Mouse (Mus musculus) limb, embryonic 15.5 days (tissue): ENCODE measurements around the gene Hk3. TPM values are rescaled to one million over a fixed set of nuclear protein-coding genes. Genes with fewer than 3 reads are reported as not detected.

Experiments
- ATAC-seq: fragments of 200-750 bp; cut with Nextera tagmentation; 2 replicates; pipeline ENCODE4 v1.8.0; 2017; ENCODE audit warnings: low read depth, moderate TSS enrichment; ENCODE audit not compliant: insufficient number of reproducible peaks, low FRiP score, low TSS enrichment
- H3K27ac ChIP-seq: fragments of 300-500 bp; sonication (generic); 2 replicates; pipeline ENCODE4 v1.5.1; 2015; ENCODE audit warnings: moderate library complexity, mild to moderate bottlenecking, inconsistent platforms
- H3K27me3 ChIP-seq: fragments of 300-500 bp; sonication (generic); 2 replicates; pipeline ENCODE4 v1.6.1; 2015; ENCODE audit warnings: inconsistent platforms
- H3K36me3 ChIP-seq: fragments of 300-500 bp; sonication (generic); 2 replicates; pipeline ENCODE4 v1.6.1; 2015; ENCODE audit warnings: inconsistent platforms
- H3K4me1 ChIP-seq: fragments of 300-500 bp; sonication (generic); 2 replicates; pipeline ENCODE4 v1.6.1; 2015; ENCODE audit warnings: inconsistent platforms
- H3K4me2 ChIP-seq: fragments of 300-500 bp; sonication (generic); 2 replicates; pipeline ENCODE4 v1.6.1; 2015; ENCODE audit warnings: mild to moderate bottlenecking, inconsistent platforms
- H3K4me3 ChIP-seq: fragments of 300-500 bp; sonication (generic); 2 replicates; pipeline ENCODE4 v1.5.1; 2015; ENCODE audit warnings: mild to moderate bottlenecking, inconsistent platforms
- H3K9ac ChIP-seq: fragments of 300-500 bp; sonication (generic); 2 replicates; pipeline ENCODE4 v1.6.1; 2015; ENCODE audit warnings: inconsistent platforms
- H3K9me3 ChIP-seq: fragments of 300-500 bp; sonication (generic); 2 replicates; pipeline ENCODE4 v1.6.1; 2016; ENCODE audit warnings: inconsistent platforms
- WGBS: fragments of 180-500 bp; shearing (Covaris S2); methylation state at CpG from one replicate; pipeline ENCODE4 v1.1.7; 2015; 5-methylcytosine and 5-hydroxymethylcytosine counted together
- polyA plus RNA-seq: library from polyadenylated mRNA; unstranded; fragments of >200 nt; fragmentation: Nextera tagmentation; extraction: Ambion mirVana; gene quantifications from 2 replicates; pipeline ENCODE4 v1.2.1, GENCODE M21; 2015

Hk3 gene
- polyA plus RNA-seq, 1 experiment from 2014 or later: 1.5 TPM

DNA sequence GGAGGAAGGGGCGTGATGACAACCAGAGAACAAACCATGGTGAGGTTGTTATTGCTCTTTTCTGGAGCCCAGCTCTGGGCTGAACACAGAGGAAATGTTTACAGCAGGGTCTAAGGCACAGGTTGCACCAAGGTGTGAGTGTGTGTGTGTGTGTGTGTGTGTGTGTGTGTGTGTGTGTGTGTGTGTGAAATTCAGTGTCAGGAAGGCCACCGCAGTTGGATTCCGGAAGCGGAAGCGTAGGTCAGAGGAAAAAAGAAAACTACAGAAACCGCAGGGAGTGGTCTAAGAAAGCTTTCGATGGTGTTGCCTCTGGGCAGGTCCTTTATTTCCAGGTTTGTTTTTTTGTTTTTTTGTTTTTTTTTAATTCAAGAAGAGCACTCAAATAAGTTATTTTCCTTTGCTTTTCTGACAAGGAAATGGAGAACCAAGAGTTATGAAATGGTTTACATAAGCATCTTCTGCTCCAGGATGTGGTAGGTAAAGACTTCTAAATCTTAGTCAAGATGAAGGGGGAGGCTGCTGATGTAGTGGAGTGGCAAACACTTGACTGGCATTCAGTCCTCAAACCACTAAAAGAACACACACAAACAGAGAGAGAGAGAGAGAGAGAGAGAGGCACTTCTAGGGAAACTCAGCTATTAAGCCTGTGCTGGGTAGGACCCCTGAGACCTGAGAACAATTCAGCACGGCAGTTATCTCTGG lies 3.1 kb downstream of the Hk3 start:
- no peak overlapping the region for H3K9ac ChIP-seq
- WGBS: 80% methylated on average over 7 of the region's 8 CpGs
- no peaks in the 10 kb centered on the region for H3K36me3 ChIP-seq
- H3K4me3 ChIP-seq: no peak overlapping the region
- no peak for ATAC-seq
- no peak overlapping the region for H3K27ac ChIP-seq
- no peak overlapping the region for H3K4me2 ChIP-seq
- no peaks in the 10 kb centered on the region for H3K4me1 ChIP-seq
- H3K27me3 ChIP-seq: no peaks in the 10 kb centered on the region
- H3K9me3 ChIP-seq: no peaks in the 10 kb centered on the region

DNA sequence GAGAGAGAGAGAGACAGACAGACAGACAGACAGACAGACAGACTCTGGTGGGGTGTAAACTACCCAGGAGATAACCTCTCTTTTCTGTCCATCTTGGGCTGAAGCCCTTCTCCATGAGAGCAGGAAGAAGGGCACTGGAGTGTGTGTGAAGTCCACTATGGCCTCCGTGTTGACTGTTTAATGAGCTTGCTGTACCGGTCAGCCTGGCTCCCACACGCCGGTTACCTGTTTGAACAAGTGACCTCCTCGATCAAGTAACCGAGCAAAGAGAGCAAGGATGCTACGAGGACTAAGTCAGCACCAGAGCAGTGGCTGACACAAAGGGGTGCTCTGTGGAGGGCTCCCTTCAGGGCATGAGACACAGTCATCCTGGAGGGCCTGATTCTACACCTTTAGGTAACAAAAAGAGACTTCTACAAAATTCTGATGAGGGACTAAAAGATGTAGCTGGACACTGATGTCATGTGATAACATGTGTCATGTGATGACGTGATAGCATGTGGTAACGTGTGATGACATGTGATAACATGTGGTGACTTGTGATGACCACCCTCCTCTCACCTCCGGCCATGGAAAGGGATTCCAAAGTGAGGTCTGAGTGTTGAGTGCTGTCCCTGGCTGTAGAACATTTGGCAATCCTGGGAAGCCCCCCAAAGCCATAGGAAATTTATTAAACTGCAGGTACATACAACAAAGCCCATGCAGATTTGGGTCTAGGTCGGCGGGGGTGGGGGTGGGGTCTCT lies 3.9 kb downstream of the Hk3 start:
- Histone ChIP-seq H3K27ac (no peak overlapping the region), H3K4me3 (no peak overlapping the region), H3K9me3 (no peaks in the 10 kb centered on the region), H3K4me1 (no peaks in the 10 kb centered on the region), H3K27me3 (no peaks in the 10 kb centered on the region), H3K4me2 (no peak overlapping the region), H3K36me3 (no peaks in the 10 kb centered on the region), H3K9ac (no peak overlapping the region)
- no peak for ATAC-seq
- WGBS: 76% methylated on average over 12 of the region's 12 CpGs

- Histone ChIP-seq H3K4me1 (0 out of 2 replicates have a peak, but pooled peaks cover 3% of the 10 kb centered on the region), H3K4me3 (no peak overlapping the region), H3K36me3 (no peaks in the 10 kb centered on the region), H3K27ac (no peak overlapping the region), H3K9ac (no peak overlapping the region), H3K4me2 (no peak overlapping the region), H3K9me3 (no peaks in the 10 kb centered on the region), H3K27me3 (no peaks in the 10 kb centered on the region)
- 70% methylated on average over 9 of the region's 9 CpGs for WGBS
- ATAC-seq: no peak
Measured at GRCm38 (mm10) chr13:55014451-55014850, 6.7 kb downstream of the Hk3 start.

DNA sequence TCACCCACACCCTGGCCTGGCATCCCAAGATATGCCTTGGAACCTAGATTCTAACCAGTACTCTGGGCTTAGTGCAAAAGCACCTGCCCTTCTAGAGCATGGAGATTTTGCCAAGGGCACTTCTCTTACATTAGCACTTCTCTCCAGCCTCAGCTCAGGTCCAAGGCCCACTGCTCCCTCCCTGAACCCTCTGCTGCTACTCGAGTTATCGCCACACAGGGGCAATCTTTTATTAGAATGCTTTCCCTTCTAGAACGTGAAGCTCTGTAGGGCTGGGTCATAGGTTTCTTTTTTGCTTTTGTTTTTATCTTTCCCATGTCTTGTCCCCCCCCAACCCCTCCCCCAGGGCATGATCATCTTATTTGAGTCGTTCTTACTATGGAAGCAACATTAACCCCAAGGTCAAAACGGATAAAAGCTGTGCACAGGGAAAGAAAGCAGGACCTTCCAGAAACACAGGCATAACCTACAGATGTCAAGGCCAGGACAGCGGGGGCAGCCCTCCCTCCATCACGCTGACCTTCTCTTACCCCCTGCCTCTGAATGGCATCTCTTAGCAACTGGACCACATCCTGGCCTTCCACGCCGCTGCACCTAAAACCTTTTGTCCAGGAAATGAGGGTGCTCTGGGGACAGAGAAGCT lies 7.4 kb downstream of the Hk3 start:
- no peak overlapping the region for H3K4me3 ChIP-seq
- WGBS: 32% methylated on average over 9 of the region's 9 CpGs
- no peak overlapping the region for H3K9ac ChIP-seq
- no peak overlapping the region for H3K27ac ChIP-seq
- H3K36me3 ChIP-seq: no peaks in the 10 kb centered on the region
- H3K9me3 ChIP-seq: no peaks in the 10 kb centered on the region
- no peak overlapping the region for H3K4me2 ChIP-seq
- H3K4me1 ChIP-seq: 0 out of 2 replicates have a peak, but pooled peaks cover 3% of the 10 kb centered on the region
- ATAC-seq: no peak
- no peaks in the 10 kb centered on the region for H3K27me3 ChIP-seq

DNA sequence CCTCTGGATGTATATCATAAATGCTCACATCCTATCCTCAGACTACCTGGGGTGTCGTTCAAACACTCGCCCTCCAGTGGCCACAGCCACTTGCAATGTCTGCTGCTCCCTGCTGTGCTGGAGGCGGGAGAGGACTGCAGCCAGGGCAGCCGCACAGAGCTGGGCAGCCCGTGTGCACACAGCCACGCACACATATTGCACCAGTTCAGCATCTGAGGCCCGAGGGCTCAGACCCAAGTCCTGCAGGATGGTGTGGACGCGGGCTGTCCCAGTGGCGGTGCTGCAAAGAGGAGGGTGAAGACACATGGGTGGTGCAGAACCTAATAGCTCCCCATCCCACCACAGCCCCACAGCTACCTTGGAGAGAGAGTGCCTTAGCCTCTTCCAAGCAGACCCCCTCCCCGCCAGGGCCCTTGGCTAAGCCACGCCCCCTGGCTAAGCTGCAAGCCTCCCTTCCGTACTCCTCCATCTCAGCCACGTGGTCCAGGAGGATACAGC lies 9.2 kb downstream of the Hk3 start:
- H3K27me3 ChIP-seq: no peaks in the 10 kb centered on the region
- H3K27ac ChIP-seq: no peak overlapping the region
- no peaks in the 10 kb centered on the region for H3K36me3 ChIP-seq
- ATAC-seq: no peak
- no peak overlapping the region for H3K4me3 ChIP-seq
- WGBS: 6% methylated on average over 14 of the region's 14 CpGs
- H3K4me1 ChIP-seq: 0 out of 2 replicates have a peak, but pooled peaks cover 3% of the 10 kb centered on the region
- no peak overlapping the region for H3K9ac ChIP-seq
- no peak overlapping the region for H3K4me2 ChIP-seq
- no peaks in the 10 kb centered on the region for H3K9me3 ChIP-seq

DNA sequence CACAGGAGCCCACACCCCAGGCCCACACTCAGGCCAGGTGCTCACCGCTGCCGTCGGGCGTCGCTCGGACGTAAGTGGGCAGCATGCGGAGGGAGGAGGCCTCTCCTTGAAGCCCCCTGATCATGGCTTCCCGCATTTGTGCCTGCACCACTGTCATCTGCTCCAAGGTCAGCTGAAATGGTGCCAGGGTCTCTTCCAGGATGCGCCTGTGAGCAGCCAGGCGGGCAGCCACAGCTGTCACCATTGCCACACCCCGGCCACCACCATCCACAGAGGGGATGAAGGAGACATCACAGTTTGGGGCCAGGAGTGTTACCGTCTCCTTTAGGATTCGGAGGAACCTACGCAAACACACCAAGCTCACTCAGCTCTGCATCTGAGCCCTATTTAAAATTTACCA lies 10.1 kb downstream of the Hk3 start:
- no peak overlapping the region for H3K9ac ChIP-seq
- 89% methylated on average over 15 of the region's 15 CpGs for WGBS
- H3K27ac ChIP-seq: no peak overlapping the region
- no peaks in the 10 kb centered on the region for H3K36me3 ChIP-seq
- no peak overlapping the region for H3K4me3 ChIP-seq
- ATAC-seq: no peak
- H3K4me2 ChIP-seq: no peak overlapping the region
- no peaks in the 10 kb centered on the region for H3K27me3 ChIP-seq
- H3K9me3 ChIP-seq: no peaks in the 10 kb centered on the region
- H3K4me1 ChIP-seq: 0 out of 2 replicates have a peak, but pooled peaks cover 3% of the 10 kb centered on the region

- no peak overlapping the region for H3K4me3 ChIP-seq
- no peak overlapping the region for H3K9ac ChIP-seq
- 0 out of 2 replicates have a peak, but pooled peaks cover 3% of the 10 kb centered on the region for H3K4me1 ChIP-seq
- no peaks in the 10 kb centered on the region for H3K27me3 ChIP-seq
- no peak overlapping the region for H3K4me2 ChIP-seq
- WGBS: 76% methylated on average over 6 of the region's 6 CpGs
- no peak overlapping the region for H3K27ac ChIP-seq
- H3K36me3 ChIP-seq: no peaks in the 10 kb centered on the region
- H3K9me3 ChIP-seq: no peaks in the 10 kb centered on the region
- no peak for ATAC-seq
Measured at GRCm38 (mm10) chr13:55008589-55008988, 12.6 kb downstream of the Hk3 start.

- no peaks in the 10 kb centered on the region for H3K36me3 ChIP-seq
- 71% methylated on average over 7 of the region's 7 CpGs for WGBS
- no peak overlapping the region for H3K27ac ChIP-seq
- no peaks in the 10 kb centered on the region for H3K9me3 ChIP-seq
- ATAC-seq: no peak
- H3K4me1 ChIP-seq: no peaks in the 10 kb centered on the region
- no peaks in the 10 kb centered on the region; the same call in 1 of the 2 replicates for H3K27me3 ChIP-seq
- no peak overlapping the region for H3K4me3 ChIP-seq
- no peak overlapping the region for H3K4me2 ChIP-seq
- no peak overlapping the region for H3K9ac ChIP-seq
Measured at GRCm38 (mm10) chr13:55006415-55006742, 14.8 kb downstream of the Hk3 start.

DNA sequence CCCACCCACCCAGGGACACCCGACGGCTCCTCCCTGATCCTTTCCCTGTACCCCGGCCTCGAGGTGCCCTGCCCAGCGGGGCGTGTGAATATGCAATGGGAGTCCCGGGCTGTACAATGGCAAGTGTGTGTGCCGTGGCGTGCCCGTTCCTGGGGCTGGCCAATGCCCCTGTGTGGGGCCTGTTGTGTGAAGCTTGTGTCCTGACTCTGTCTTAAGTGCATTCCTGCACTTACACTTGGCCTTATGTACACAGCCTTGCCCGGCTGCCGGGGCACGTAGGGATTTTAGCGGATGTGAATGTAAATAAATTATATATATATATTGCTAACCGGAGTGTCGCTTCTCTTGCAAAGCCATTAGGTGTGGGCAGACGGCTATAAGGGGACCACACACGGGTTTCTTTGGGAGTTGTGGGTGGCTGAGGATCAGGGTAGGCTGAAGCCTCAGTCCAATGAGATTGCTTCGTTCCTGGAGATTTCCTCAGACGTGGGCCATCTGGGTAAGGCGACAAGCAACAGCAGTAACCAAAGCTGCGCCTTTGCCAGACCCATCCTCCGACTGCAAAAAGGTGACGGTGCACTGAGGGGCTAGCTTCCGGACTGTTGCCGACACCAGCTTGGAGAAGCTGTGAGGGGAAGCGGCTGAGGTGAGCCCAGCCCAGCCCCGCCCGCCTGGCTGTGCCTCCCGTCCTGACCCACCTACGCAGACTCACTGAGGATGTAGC lies 15.3 kb downstream of the Hk3 start:
- no peaks in the 10 kb centered on the region; the same call in 1 of the 2 replicates for H3K27me3 ChIP-seq
- ATAC-seq: no peak
- H3K9ac ChIP-seq: no peak overlapping the region
- no peak overlapping the region for H3K27ac ChIP-seq
- H3K4me2 ChIP-seq: no peak overlapping the region
- H3K36me3 ChIP-seq: no peaks in the 10 kb centered on the region
- no peaks in the 10 kb centered on the region for H3K9me3 ChIP-seq
- H3K4me3 ChIP-seq: no peak overlapping the region
- 68% methylated on average over 31 of the region's 31 CpGs for WGBS
- no peaks in the 10 kb centered on the region for H3K4me1 ChIP-seq

GRCm38 (mm10) chr13:55004646-55005045 lies 16.5 kb downstream of the Hk3 start:
- 69% methylated on average over 11 of the region's 11 CpGs for WGBS
- no peak overlapping the region for H3K4me2 ChIP-seq
- H3K36me3 ChIP-seq: no peaks in the 10 kb centered on the region
- no peaks in the 10 kb centered on the region for H3K9me3 ChIP-seq
- no peaks in the 10 kb centered on the region; the same call in 1 of the 2 replicates for H3K27me3 ChIP-seq
- H3K9ac ChIP-seq: no peak overlapping the region
- H3K27ac ChIP-seq: no peak overlapping the region
- no peak overlapping the region for H3K4me3 ChIP-seq
- no peaks in the 10 kb centered on the region for H3K4me1 ChIP-seq
- no peak for ATAC-seq

- H3K9me3 ChIP-seq: no peaks in the 10 kb centered on the region
- H3K27me3 ChIP-seq: no peaks in the 10 kb centered on the region; the same call in 1 of the 2 replicates
- H3K27ac ChIP-seq: no peak overlapping the region
- no peak overlapping the region for H3K4me3 ChIP-seq
- 72% methylated on average over 10 of the region's 10 CpGs for WGBS
- no peaks in the 10 kb centered on the region for H3K4me1 ChIP-seq
- ATAC-seq: no peak
- H3K4me2 ChIP-seq: no peak overlapping the region
- no peaks in the 10 kb centered on the region for H3K36me3 ChIP-seq
- no peak overlapping the region for H3K9ac ChIP-seq
Measured at GRCm38 (mm10) chr13:55002090-55002489, 19.1 kb downstream of the Hk3 start.
